Mouse (Mus musculus) kidney, postnatal 0 days (tissue): ENCODE measurements around the gene Mbtps1. TPM values are rescaled to one million over a fixed set of nuclear protein-coding genes. Genes with fewer than 3 reads are reported as not detected.

ENCODE experiments used
- ATAC-seq: fragments of 200-750 bp; cut with Nextera tagmentation; replicated peaks from 2 replicates; pipeline ENCODE4 v1.8.0; 2017; ENCODE audit warnings: low read depth, moderate number of reproducible peaks, moderate TSS enrichment, moderate library complexity; ENCODE audit not compliant: low FRiP score
- DNase-seq: peaks from one replicate; pipeline ENCODE4 v3.0.0-alpha.2; 2016; ENCODE audit warnings: low spot score
- H3K27ac ChIP-seq: fragments of 300-500 bp; sonication (generic); 2 replicates; pipeline ENCODE4 v1.5.1; 2014; ENCODE audit warnings: mild to moderate bottlenecking
- H3K27me3 ChIP-seq: fragments of 300-500 bp; sonication (generic); 2 replicates; pipeline ENCODE4 v1.6.1; 2014; ENCODE audit warnings: low read length, mixed read lengths; ENCODE audit not compliant: insufficient read depth
- H3K36me3 ChIP-seq: fragments of 300-500 bp; sonication (generic); 2 replicates; pipeline ENCODE4 v1.6.1; 2014; ENCODE audit warnings: low read length, mixed read lengths; ENCODE audit not compliant: insufficient read depth
- H3K4me1 ChIP-seq: fragments of 300-500 bp; sonication (generic); replicated peaks from 2 replicates; pipeline ENCODE4 v1.6.1; 2014; ENCODE audit warnings: antibody characterized with exemption, low read length, mixed read lengths; ENCODE audit not compliant: insufficient read depth
- H3K4me2 ChIP-seq: fragments of 300-500 bp; sonication (generic); 2 replicates; pipeline ENCODE4 v1.6.1; 2014; ENCODE audit warnings: mild to moderate bottlenecking, low read length, moderate library complexity, mixed read lengths
- H3K4me3 ChIP-seq: fragments of 300-500 bp; sonication (generic); replicated peaks from 2 replicates; pipeline ENCODE4 v1.5.1; 2014; ENCODE audit warnings: low read depth, low read length
- H3K9ac ChIP-seq: fragments of 300-500 bp; sonication (generic); 2 replicates; pipeline ENCODE4 v1.6.1; 2014; ENCODE audit warnings: low read depth, low read length
- H3K9me3 ChIP-seq: fragments of 300-500 bp; sonication (generic); replicated peaks from 2 replicates; pipeline ENCODE4 v1.6.1; 2016; ENCODE audit warnings: low read length, inconsistent platforms, mixed read lengths
- CTCF ChIP-seq: IDR thresholded peaks from 2 replicates; pipeline ENCODE4 v1.5.1; 2016; ENCODE audit warnings: antibody characterized with exemption, low read depth, mild to moderate bottlenecking, moderate library complexity
- WGBS: fragments of 180-500 bp; shearing (Covaris S2); extraction: QIAGEN DNeasy Blood & Tissue Kit; methylation state at CpG from one replicate; pipeline ENCODE4 v1.1.7; 2014; 5-methylcytosine and 5-hydroxymethylcytosine counted together
- polyA plus RNA-seq: library from polyadenylated mRNA; unstranded; fragments of >200 nt; fragmentation: Nextera tagmentation; extraction: Ambion mirVana; gene quantifications from 2 replicates; pipeline ENCODE4 v1.2.1, GENCODE M21; 2015

The Mbtps1 gene
- polyA plus RNA-seq, 1 experiment from 2014 or later: 78.4 TPM

DNA sequence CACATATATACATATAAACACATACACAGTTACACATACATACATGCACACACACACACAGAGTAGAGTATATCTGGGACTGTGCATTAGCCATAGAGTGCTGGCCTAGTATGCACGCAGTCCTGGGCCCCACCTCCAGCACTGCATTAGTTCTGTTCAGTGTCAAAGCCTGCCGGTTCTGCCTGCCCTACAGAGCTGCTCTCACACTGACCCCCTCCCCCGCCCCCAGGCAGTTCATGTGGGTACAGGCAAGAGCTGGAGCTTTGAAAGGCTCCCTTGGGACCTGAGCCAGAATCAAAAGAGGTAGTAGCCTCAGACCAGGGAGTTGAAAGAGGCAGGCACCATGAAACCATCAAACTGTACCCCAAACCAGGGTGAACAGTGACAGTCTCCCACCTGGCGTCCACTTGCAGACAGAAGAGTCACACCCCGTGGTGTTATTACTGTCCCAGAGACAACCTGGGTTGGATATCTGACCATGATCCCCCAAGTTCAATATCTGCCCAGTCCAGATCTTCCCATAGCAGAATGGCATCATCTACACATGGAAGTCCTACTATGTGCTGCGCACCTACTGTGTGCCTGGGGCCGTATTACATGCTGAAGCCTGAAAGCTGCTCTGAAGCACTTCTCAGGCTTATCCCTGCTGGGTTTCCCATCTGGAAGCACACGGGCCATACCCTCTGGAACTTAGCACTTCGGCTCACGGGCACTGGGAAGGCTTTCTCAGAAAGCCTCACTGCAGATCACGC is 74.2 kb downstream of the Mbtps1 start:
- no peak overlapping the region for H3K4me2 ChIP-seq
- H3K36me3 ChIP-seq: no peaks in the 10 kb centered on the region
- H3K27ac ChIP-seq: no peak overlapping the region
- no peaks in the 10 kb centered on the region for H3K27me3 ChIP-seq
- H3K4me3 ChIP-seq: no peak overlapping the region
- no peak for DNase-seq
- 82% methylated on average over 11 of the region's 11 CpGs for WGBS
- no peaks in the 10 kb centered on the region for H3K4me1 ChIP-seq
- no peak for ATAC-seq
- H3K9me3 ChIP-seq: no peaks in the 10 kb centered on the region
- H3K9ac ChIP-seq: no peak overlapping the region
- TF ChIP-seq CTCF: no peak

DNA sequence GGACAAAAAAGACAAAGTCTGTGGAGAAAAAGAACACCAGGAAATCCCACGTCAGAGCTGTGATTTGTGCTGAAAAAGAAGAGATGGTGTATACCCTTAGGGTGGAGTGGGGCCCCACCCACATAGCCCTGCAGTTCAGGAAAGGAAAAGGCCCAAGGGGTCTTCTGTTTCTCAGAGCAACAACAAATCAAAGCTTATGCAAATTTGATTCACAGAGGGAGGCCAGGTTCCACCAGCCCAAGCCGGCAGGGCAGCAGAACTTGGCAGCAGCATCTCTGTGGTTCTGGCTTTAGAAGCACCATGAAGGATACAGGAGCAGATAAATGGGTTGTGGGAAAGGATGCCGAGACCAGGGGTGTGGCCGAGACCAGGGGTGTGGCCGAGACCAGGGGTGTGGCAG is 79.9 kb downstream of the Mbtps1 start:
- Histone ChIP-seq H3K9me3 (no peaks in the 10 kb centered on the region), H3K27me3 (no peaks in the 10 kb centered on the region), H3K27ac (no peak overlapping the region), H3K4me3 (no peak overlapping the region), H3K4me1 (no peaks in the 10 kb centered on the region), H3K9ac (no peak overlapping the region), H3K36me3 (no peaks in the 10 kb centered on the region), H3K4me2 (no peak overlapping the region)
- no peak for TF ChIP-seq CTCF
- ATAC-seq (no peak), DNase-seq (no peak)
- 17% methylated on average over 5 of the region's 5 CpGs for WGBS

DNA sequence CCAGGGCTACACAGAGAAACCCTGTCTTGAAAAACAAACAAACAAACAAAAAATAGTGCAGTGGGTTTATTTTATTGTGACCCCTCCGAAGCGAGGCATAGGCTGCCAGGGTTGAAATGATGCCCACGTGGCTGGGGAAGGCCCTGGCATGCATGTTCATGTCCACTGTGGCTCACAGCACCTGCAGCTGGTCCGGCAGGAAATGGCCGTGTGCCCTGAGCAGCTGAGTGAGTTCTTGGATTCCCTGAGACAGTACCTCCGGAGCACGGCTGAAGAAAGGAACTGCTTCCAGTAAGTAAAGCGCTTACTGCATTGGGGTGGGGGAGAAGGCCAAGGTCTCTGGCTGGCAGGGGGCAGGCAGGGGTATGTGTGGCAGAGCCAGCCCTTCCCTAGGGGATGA is 90.4 kb downstream of the Mbtps1 start:
- Histone ChIP-seq H3K27me3 (no peaks in the 10 kb centered on the region), H3K27ac (no peak overlapping the region), H3K4me2 (no peak overlapping the region), H3K4me1 (peaks cover 9% of the 10 kb centered on the region; the same call in 1 of the 2 replicates), H3K4me3 (no peak overlapping the region), H3K36me3 (no peaks in the 10 kb centered on the region), H3K9me3 (no peaks in the 10 kb centered on the region), H3K9ac (no peak overlapping the region)
- 77% methylated on average over 8 of the region's 8 CpGs for WGBS
- TF ChIP-seq CTCF: no peak
- DNase-seq (no peak), ATAC-seq (no peak)

DNA sequence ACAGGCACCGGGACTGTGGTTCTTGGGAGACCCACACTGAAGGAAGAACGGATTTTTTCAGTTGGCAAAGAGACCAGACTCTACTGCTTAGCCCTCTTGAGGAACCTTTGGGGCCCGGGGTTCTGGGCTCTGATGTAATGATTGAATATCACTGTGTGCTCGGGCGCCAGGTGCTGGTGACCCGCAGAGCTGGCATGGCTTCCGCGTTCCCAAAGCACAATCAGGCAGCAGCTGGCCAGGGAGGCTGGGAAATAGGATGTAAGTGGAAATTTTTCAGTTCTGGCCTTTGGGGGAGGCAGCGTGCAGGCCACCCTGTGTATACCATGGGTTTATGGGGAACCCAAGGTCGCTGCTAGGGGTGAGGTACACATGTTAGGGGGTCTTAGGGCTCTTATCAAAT is 91.7 kb downstream of the Mbtps1 start:
- Histone ChIP-seq H3K4me3 (no peak overlapping the region), H3K9ac (no peak overlapping the region), H3K4me1 (peaks cover 9% of the 10 kb centered on the region; the same call in 1 of the 2 replicates), H3K9me3 (no peaks in the 10 kb centered on the region), H3K27ac (no peak overlapping the region), H3K36me3 (no peaks in the 10 kb centered on the region), H3K4me2 (no peak overlapping the region), H3K27me3 (no peaks in the 10 kb centered on the region)
- ATAC-seq (no peak), DNase-seq (no peak)
- 74% methylated on average over 10 of the region's 10 CpGs for WGBS
- no peak for TF ChIP-seq CTCF

DNA sequence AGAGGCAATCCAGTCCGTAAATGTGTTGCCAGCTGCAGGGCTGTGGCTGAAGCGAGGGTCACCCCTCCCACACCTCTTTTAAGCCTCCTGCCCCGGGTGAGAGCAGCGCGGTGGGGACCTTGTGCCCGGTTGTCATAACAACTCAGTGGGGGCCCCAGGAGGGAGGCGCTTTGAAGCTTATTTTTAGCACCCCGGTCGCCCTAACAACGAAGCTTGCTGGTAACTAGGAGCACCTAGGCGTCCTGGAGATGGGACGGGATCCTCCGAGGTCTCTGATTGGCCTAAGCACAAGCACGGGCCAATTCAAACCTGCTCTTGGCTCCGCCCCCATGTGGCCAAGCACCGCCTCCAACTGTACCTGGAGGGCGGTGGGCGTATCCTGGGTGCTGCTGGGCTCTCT is 92.4 kb downstream of the Mbtps1 start:
- Histone ChIP-seq H3K27me3 (no peaks in the 10 kb centered on the region), H3K36me3 (no peaks in the 10 kb centered on the region), H3K4me2 (peak overlapping the region; percentile 43), H3K4me1 (peaks cover 9% of the 10 kb centered on the region; the same call in 1 of the 2 replicates), H3K27ac (no peak overlapping the region), H3K9me3 (no peaks in the 10 kb centered on the region), H3K4me3 (no peak overlapping the region), H3K9ac (no peak overlapping the region)
- no peak for TF ChIP-seq CTCF
- 4% methylated on average over 18 of the region's 18 CpGs for WGBS
- ATAC-seq: peak; percentile 74
- peak; percentile 38 for DNase-seq

DNA sequence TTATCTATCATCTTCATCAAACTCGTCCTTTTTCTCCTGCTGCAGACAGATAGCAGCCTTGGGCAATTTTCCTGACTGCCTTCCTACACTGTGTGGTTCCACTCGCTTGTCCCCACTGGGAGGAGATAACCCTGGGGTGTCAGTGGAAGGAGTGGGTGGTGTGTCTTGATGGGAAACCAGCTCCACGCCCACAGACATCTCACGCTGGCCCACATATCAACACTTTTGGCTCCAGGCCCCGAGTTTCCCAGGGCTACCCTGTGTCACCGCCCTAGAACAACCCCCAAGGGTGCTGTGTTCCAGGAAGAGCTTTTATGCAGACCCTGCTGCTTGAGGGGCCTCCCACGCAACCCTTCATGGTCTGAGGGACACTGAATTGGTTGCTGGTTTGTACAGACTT is 94.8 kb downstream of the Mbtps1 start:
- H3K4me3 ChIP-seq: no peak overlapping the region
- no peak for ATAC-seq
- H3K27ac ChIP-seq: no peak overlapping the region
- H3K4me1 ChIP-seq: peaks cover 9% of the 10 kb centered on the region
- no peak overlapping the region for H3K9ac ChIP-seq
- DNase-seq: peak; percentile 59
- 23% methylated on average over 7 of the region's 7 CpGs for WGBS
- no peaks in the 10 kb centered on the region for H3K9me3 ChIP-seq
- H3K27me3 ChIP-seq: no peaks in the 10 kb centered on the region; the same call in 1 of the 2 replicates
- H3K36me3 ChIP-seq: no peaks in the 10 kb centered on the region
- no peak for TF ChIP-seq CTCF
- H3K4me2 ChIP-seq: no peak overlapping the region
